Mouse (Mus musculus): ENCODE results near the gene Itga8. TPM values are rescaled to one million over a fixed set of nuclear protein-coding genes. Genes with fewer than 3 reads are reported as not detected.
A peak's percentile ranks its signal among the peaks of the same experiment; 100 is the strongest.

Itga8 gene
- polyA plus RNA-seq, 1 experiment from 2014 or later: 20.0 TPM

GRCm38 (mm10) chr2:12255901-12256300 is 45.8 kb downstream of the Itga8 start:
- no peak for TF ChIP-seq CTCF (IDR thresholded peaks at IDR 0.05)
- no peak for TF ChIP-seq EP300 (IDR thresholded peaks at IDR 0.05)
- DNase-seq (ENCODE audit: low spot score): no peak
- ATAC-seq: no peak

GRCm38 (mm10) chr2:12235345-12235744 is 66.4 kb downstream of the Itga8 start:
- H3K4me1 ChIP-seq (ENCODE audit: insufficient read depth, low read depth, low read length): no peaks in the 10 kb centered on the region
- WGBS: 61% methylated on average over 3 of the region's 3 CpGs
- H3K4me3 ChIP-seq (ENCODE audit: low read depth, low read length): no peak overlapping the region
- no peak for DNase-seq (ENCODE audit: low spot score)
- H3K36me3 ChIP-seq (ENCODE audit: insufficient read depth, low read length): no peaks in the 10 kb centered on the region
- no peak for TF ChIP-seq CTCF (IDR thresholded peaks at IDR 0.05)
- TF ChIP-seq EP300 (IDR thresholded peaks at IDR 0.05): no peak
- no peak overlapping the region for H3K27ac ChIP-seq (ENCODE audit: low read length)
- H3K9me3 ChIP-seq (ENCODE audit: low read length): no peaks in the 10 kb centered on the region
- H3K9ac ChIP-seq (replicated peaks; ENCODE audit: low read depth): no peak overlapping the region
- no peaks in the 10 kb centered on the region for H3K27me3 ChIP-seq (replicated peaks; ENCODE audit: insufficient read depth, low read length)
- ATAC-seq: no peak
- H3K4me2 ChIP-seq (replicated peaks; ENCODE audit: low read depth, low read length): no peak overlapping the region

More at GRCm38 (mm10) chr2:12255901-12256300, 45.8 kb downstream of the Itga8 start:
- Histone ChIP-seq H3K4me1 (ENCODE audit: insufficient read depth, low read depth, low read length) (no peaks in the 10 kb centered on the region), H3K9me3 (ENCODE audit: low read length) (no peaks in the 10 kb centered on the region), H3K36me3 (ENCODE audit: insufficient read depth, low read length) (no peaks in the 10 kb centered on the region), H3K4me2 (replicated peaks; ENCODE audit: low read depth, low read length) (no peak overlapping the region), H3K27me3 (replicated peaks; ENCODE audit: insufficient read depth, low read length) (no peaks in the 10 kb centered on the region), H3K9ac (replicated peaks; ENCODE audit: low read depth) (no peak overlapping the region), H3K4me3 (ENCODE audit: low read depth, low read length) (no peak overlapping the region), H3K27ac (ENCODE audit: low read length) (no peak overlapping the region)
- WGBS: 70% methylated on average over 2 of the region's 2 CpGs

GRCm38 (mm10) chr2:12229721-12230120 is 72.0 kb downstream of the Itga8 start:
- Histone ChIP-seq H3K4me1 (ENCODE audit: insufficient read depth, low read depth, low read length) (no peaks in the 10 kb centered on the region), H3K9ac (replicated peaks; ENCODE audit: low read depth) (no peak overlapping the region), H3K36me3 (ENCODE audit: insufficient read depth, low read length) (no peaks in the 10 kb centered on the region), H3K9me3 (ENCODE audit: low read length) (no peaks in the 10 kb centered on the region), H3K27me3 (replicated peaks; ENCODE audit: insufficient read depth, low read length) (no peaks in the 10 kb centered on the region), H3K4me3 (ENCODE audit: low read depth, low read length) (no peak overlapping the region), H3K27ac (ENCODE audit: low read length) (no peak overlapping the region), H3K4me2 (replicated peaks; ENCODE audit: low read depth, low read length) (no peak overlapping the region)
- WGBS: 60% methylated on average over 2 of the region's 2 CpGs
- ATAC-seq (no peak), DNase-seq (ENCODE audit: low spot score) (peak; percentile 15)
- TF ChIP-seq EP300 (IDR thresholded peaks at IDR 0.05) (no peak), CTCF (IDR thresholded peaks at IDR 0.05) (no peak)

- H3K9me3 ChIP-seq (ENCODE audit: low read length): no peaks in the 10 kb centered on the region
- no peak overlapping the region for H3K4me3 ChIP-seq (ENCODE audit: low read depth, low read length)
- H3K4me1 ChIP-seq (ENCODE audit: insufficient read depth, low read depth, low read length): no peaks in the 10 kb centered on the region
- H3K27ac ChIP-seq (ENCODE audit: low read length): no peak overlapping the region
- TF ChIP-seq EP300 (IDR thresholded peaks at IDR 0.05): no peak; the same call in 1 of the 2 replicates
- no peak for TF ChIP-seq CTCF (IDR thresholded peaks at IDR 0.05)
- DNase-seq (ENCODE audit: low spot score): peak; percentile 14
- ATAC-seq: 0 out of 2 replicates have a peak, but pooled peaks have one; percentile 38
- H3K4me2 ChIP-seq (replicated peaks; ENCODE audit: low read depth, low read length): no peak overlapping the region
- no peaks in the 10 kb centered on the region for H3K36me3 ChIP-seq (ENCODE audit: insufficient read depth, low read length)
- H3K27me3 ChIP-seq (replicated peaks; ENCODE audit: insufficient read depth, low read length): no peaks in the 10 kb centered on the region
- H3K9ac ChIP-seq (replicated peaks; ENCODE audit: low read depth): no peak overlapping the region
- WGBS: 48% methylated on average over 3 of the region's 3 CpGs
These were observed 73.4 kb downstream of the Itga8 start for GRCm38 (mm10) chr2:12228335-12228734.

GRCm38 (mm10) chr2:12227243-12227642 is 74.5 kb downstream of the Itga8 start:
- H3K9ac ChIP-seq (replicated peaks; ENCODE audit: low read depth): no peak overlapping the region
- 73% methylated on average over 2 of the region's 2 CpGs for WGBS
- no peaks in the 10 kb centered on the region for H3K9me3 ChIP-seq (ENCODE audit: low read length)
- no peak overlapping the region for H3K4me3 ChIP-seq (ENCODE audit: low read depth, low read length)
- ATAC-seq (no peak), DNase-seq (ENCODE audit: low spot score) (no peak)
- no peak overlapping the region for H3K27ac ChIP-seq (ENCODE audit: low read length)
- H3K4me1 ChIP-seq (ENCODE audit: insufficient read depth, low read depth, low read length): no peaks in the 10 kb centered on the region
- no peak overlapping the region for H3K4me2 ChIP-seq (replicated peaks; ENCODE audit: low read depth, low read length)
- no peaks in the 10 kb centered on the region for H3K36me3 ChIP-seq (ENCODE audit: insufficient read depth, low read length)
- H3K27me3 ChIP-seq (replicated peaks; ENCODE audit: insufficient read depth, low read length): no peaks in the 10 kb centered on the region
- TF ChIP-seq EP300 (IDR thresholded peaks at IDR 0.05): no peak
- TF ChIP-seq CTCF (IDR thresholded peaks at IDR 0.05): no peak

GRCm38 (mm10) chr2:12226367-12226766 is 75.4 kb downstream of the Itga8 start:
- WGBS: 67% methylated on average over 1 of the region's 1 CpGs
- Histone ChIP-seq H3K4me1 (ENCODE audit: insufficient read depth, low read depth, low read length) (no peaks in the 10 kb centered on the region), H3K9me3 (ENCODE audit: low read length) (no peaks in the 10 kb centered on the region), H3K4me3 (ENCODE audit: low read depth, low read length) (no peak overlapping the region), H3K9ac (replicated peaks; ENCODE audit: low read depth) (no peak overlapping the region), H3K36me3 (ENCODE audit: insufficient read depth, low read length) (no peaks in the 10 kb centered on the region), H3K27ac (ENCODE audit: low read length) (no peak overlapping the region), H3K4me2 (replicated peaks; ENCODE audit: low read depth, low read length) (no peak overlapping the region), H3K27me3 (replicated peaks; ENCODE audit: insufficient read depth, low read length) (no peaks in the 10 kb centered on the region)
- TF ChIP-seq EP300 (IDR thresholded peaks at IDR 0.05): no peak
- DNase-seq (ENCODE audit: low spot score) (no peak), ATAC-seq (no peak)

- DNase-seq (ENCODE audit: low spot score): peak; percentile 58
- Histone ChIP-seq H3K4me3 (ENCODE audit: low read depth, low read length) (no peak overlapping the region), H3K4me2 (replicated peaks; ENCODE audit: low read depth, low read length) (no peak overlapping the region), H3K27ac (ENCODE audit: low read length) (no peak overlapping the region), H3K9me3 (ENCODE audit: low read length) (no peaks in the 10 kb centered on the region), H3K36me3 (ENCODE audit: insufficient read depth, low read length) (no peaks in the 10 kb centered on the region), H3K27me3 (replicated peaks; ENCODE audit: insufficient read depth, low read length) (no peaks in the 10 kb centered on the region), H3K4me1 (ENCODE audit: insufficient read depth, low read depth, low read length) (no peaks in the 10 kb centered on the region), H3K9ac (replicated peaks; ENCODE audit: low read depth) (no peak overlapping the region)
- peak; percentile 62 for ATAC-seq
- WGBS: 44% methylated on average over 2 of the region's 2 CpGs
- no peak for TF ChIP-seq CTCF (IDR thresholded peaks at IDR 0.05)
- TF ChIP-seq EP300 (IDR thresholded peaks at IDR 0.05): no peak
These were observed 80.1 kb downstream of the Itga8 start for GRCm38 (mm10) chr2:12221671-12222070.
